Mouse (Mus musculus): ENCODE results near the gene Phgdh. TPM values are rescaled to one million over a fixed set of nuclear protein-coding genes. Genes with fewer than 3 reads are reported as not detected.

The Phgdh gene
- polyA plus RNA-seq, 1 experiment: 849 TPM

DNA sequence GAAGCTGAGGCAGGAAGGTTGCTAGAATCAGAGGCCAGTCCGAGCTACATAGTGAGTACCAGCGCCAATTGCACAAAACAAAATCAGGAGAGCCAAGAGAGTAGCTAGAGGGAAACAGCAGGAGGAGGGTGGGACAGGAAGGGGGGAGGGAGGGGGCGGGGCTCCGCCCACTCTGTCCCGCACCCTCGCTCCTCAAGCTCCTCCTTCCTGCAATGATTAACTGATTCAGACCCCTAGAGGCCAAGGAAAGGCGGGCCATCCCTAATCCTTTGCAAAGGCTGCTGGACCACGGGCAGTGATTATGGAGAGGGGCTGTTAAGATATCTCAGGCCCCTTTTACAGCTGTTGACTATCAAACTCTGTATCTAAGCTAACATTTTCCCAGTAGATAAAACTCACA, 8.9 kb upstream of the Phgdh start:
- Histone ChIP-seq H3K79me2 (ENCODE audit: control insufficient read depth, insufficient read depth) (no peaks in the 10 kb centered on the region), H3ac (ENCODE audit: control insufficient read depth, insufficient read length) (no peak overlapping the region), H3K4me3 (no peak overlapping the region), H3K4me2 (ENCODE audit: low read depth) (no peak overlapping the region), H3K36me3 (ENCODE audit: control insufficient read depth, insufficient read depth) (no peaks in the 10 kb centered on the region), H3K27me3 (ENCODE audit: control insufficient read depth, insufficient read depth, insufficient read length) (no peaks in the 10 kb centered on the region)
- no peak for TF ChIP-seq TCF3 (IDR thresholded peaks at IDR 0.05; ENCODE audit: insufficient read length, low read depth)
- TF ChIP-seq MYOD1 (IDR thresholded peaks at IDR 0.05; ENCODE audit: control insufficient read depth in 1 of 3, insufficient read length in 2 of 3, low read depth in 2 of 3): no peak
- no peak for TF ChIP-seq USF1 (IDR thresholded peaks at IDR 0.05; ENCODE audit: low read depth)
- TF ChIP-seq TCF12 (IDR thresholded peaks at IDR 0.05; ENCODE audit: insufficient read depth, poor library complexity, severe bottlenecking): no peak
- TF ChIP-seq SRF (IDR thresholded peaks at IDR 0.05; ENCODE audit: control insufficient read depth, insufficient read length, low read depth): no peak
- no peak for TF ChIP-seq REST (IDR thresholded peaks at IDR 0.05; ENCODE audit: insufficient read depth, insufficient read length)
- no peak for TF ChIP-seq POLR2A (IDR thresholded peaks at IDR 0.05; ENCODE audit: insufficient read length, low read depth)
- TF ChIP-seq MAX (IDR thresholded peaks at IDR 0.05; ENCODE audit: low read depth): no peak
- TF ChIP-seq MYOG (IDR thresholded peaks at IDR 0.05; ENCODE audit: control insufficient read depth in 1 of 3, insufficient read depth in 1 of 3, insufficient read length in 2 of 3, low read depth in 2 of 3): no peak
- TF ChIP-seq E2F4 (IDR thresholded peaks at IDR 0.05; ENCODE audit: insufficient read depth): no peak
- no peak for TF ChIP-seq POLR2AphosphoS2 (IDR thresholded peaks at IDR 0.05; ENCODE audit: insufficient read length, low read depth)
- no peak for TF ChIP-seq CEBPB (IDR thresholded peaks at IDR 0.05; ENCODE audit: insufficient read depth, poor library complexity, severe bottlenecking)

DNA sequence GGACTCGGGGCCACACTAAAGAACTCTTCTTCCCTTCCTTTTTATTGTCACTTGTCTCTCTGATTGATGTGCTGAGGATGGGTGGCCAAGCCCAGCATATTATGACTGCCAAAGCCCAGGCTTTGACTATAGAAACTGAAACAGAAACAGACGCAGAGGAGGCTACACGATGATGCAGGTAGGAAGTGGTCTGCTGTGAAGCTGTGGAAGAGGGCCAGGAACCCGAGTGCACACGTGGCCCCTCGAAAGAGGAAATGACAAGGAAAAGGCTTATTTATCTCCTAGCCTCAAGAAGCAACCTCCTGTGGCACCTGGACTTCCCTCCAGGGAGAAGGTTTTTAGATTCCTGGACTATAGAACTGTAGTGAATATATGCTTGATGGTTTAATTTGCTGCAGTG, 8.3 kb upstream of the Phgdh start:
- Histone ChIP-seq H3ac (ENCODE audit: control insufficient read depth, insufficient read length) (no peak overlapping the region), H3K79me2 (ENCODE audit: control insufficient read depth, insufficient read depth) (no peaks in the 10 kb centered on the region), H3K4me2 (ENCODE audit: low read depth) (no peak overlapping the region), H3K4me3 (no peak overlapping the region), H3K27me3 (ENCODE audit: control insufficient read depth, insufficient read depth, insufficient read length) (no peaks in the 10 kb centered on the region), H3K36me3 (ENCODE audit: control insufficient read depth, insufficient read depth) (no peaks in the 10 kb centered on the region)
- TF ChIP-seq MAX (IDR thresholded peaks at IDR 0.05; ENCODE audit: low read depth) (no peak), POLR2AphosphoS2 (IDR thresholded peaks at IDR 0.05; ENCODE audit: insufficient read length, low read depth) (no peak), TCF3 (IDR thresholded peaks at IDR 0.05; ENCODE audit: insufficient read length, low read depth) (no peak), SRF (IDR thresholded peaks at IDR 0.05; ENCODE audit: control insufficient read depth, insufficient read length, low read depth) (no peak), E2F4 (IDR thresholded peaks at IDR 0.05; ENCODE audit: insufficient read depth) (no peak)

- no peak overlapping the region for H3K4me2 ChIP-seq (ENCODE audit: low read depth)
- H3K36me3 ChIP-seq (ENCODE audit: control insufficient read depth, insufficient read depth): no peaks in the 10 kb centered on the region
- H3K79me2 ChIP-seq (ENCODE audit: control insufficient read depth, insufficient read depth): peaks cover 7% of the 10 kb centered on the region
- no peak overlapping the region for H3K4me3 ChIP-seq
- no peaks in the 10 kb centered on the region for H3K27me3 ChIP-seq (ENCODE audit: control insufficient read depth, insufficient read depth, insufficient read length)
- no peak overlapping the region for H3ac ChIP-seq (ENCODE audit: control insufficient read depth, insufficient read length)
- no peak for TF ChIP-seq MAX (IDR thresholded peaks at IDR 0.05; ENCODE audit: low read depth)
- no peak for TF ChIP-seq REST (IDR thresholded peaks at IDR 0.05; ENCODE audit: insufficient read depth, insufficient read length)
- no peak for TF ChIP-seq MYOG (IDR thresholded peaks at IDR 0.05; ENCODE audit: control insufficient read depth in 1 of 3, insufficient read depth in 1 of 3, insufficient read length in 2 of 3, low read depth in 2 of 3)
- TF ChIP-seq SRF (IDR thresholded peaks at IDR 0.05; ENCODE audit: control insufficient read depth, insufficient read length, low read depth): no peak
- TF ChIP-seq TCF12 (IDR thresholded peaks at IDR 0.05; ENCODE audit: insufficient read depth, poor library complexity, severe bottlenecking): no peak
- no peak for TF ChIP-seq POLR2AphosphoS2 (IDR thresholded peaks at IDR 0.05; ENCODE audit: insufficient read length, low read depth)
- no peak for TF ChIP-seq POLR2A (IDR thresholded peaks at IDR 0.05; ENCODE audit: insufficient read length, low read depth)
- TF ChIP-seq TCF3 (IDR thresholded peaks at IDR 0.05; ENCODE audit: insufficient read length, low read depth): no peak
- no peak for TF ChIP-seq CEBPB (IDR thresholded peaks at IDR 0.05; ENCODE audit: insufficient read depth, poor library complexity, severe bottlenecking)
- TF ChIP-seq MYOD1 (IDR thresholded peaks at IDR 0.05; ENCODE audit: control insufficient read depth in 1 of 3, insufficient read length in 2 of 3, low read depth in 2 of 3): no peak
- no peak for TF ChIP-seq USF1 (IDR thresholded peaks at IDR 0.05; ENCODE audit: low read depth)
- TF ChIP-seq E2F4 (IDR thresholded peaks at IDR 0.05; ENCODE audit: insufficient read depth): no peak
Observed at GRCm38 (mm10) chr3:98343235-98343634, 3.4 kb upstream of the Phgdh start.

GRCm38 (mm10) chr3:98340818-98341594, 1.2 kb upstream of the Phgdh start:
- H3K4me2 ChIP-seq (ENCODE audit: low read depth): no peak overlapping the region
- H3ac ChIP-seq (ENCODE audit: control insufficient read depth, insufficient read length): no peak overlapping the region
- peaks cover 29% of the 10 kb centered on the region for H3K79me2 ChIP-seq (ENCODE audit: control insufficient read depth, insufficient read depth)
- no peaks in the 10 kb centered on the region for H3K36me3 ChIP-seq (ENCODE audit: control insufficient read depth, insufficient read depth)
- H3K4me3 ChIP-seq: no peak overlapping the region
- TF ChIP-seq TCF3 (IDR thresholded peaks at IDR 0.05; ENCODE audit: insufficient read length, low read depth) (no peak), MAX (IDR thresholded peaks at IDR 0.05; ENCODE audit: low read depth) (no peak), CEBPB (IDR thresholded peaks at IDR 0.05; ENCODE audit: insufficient read depth, poor library complexity, severe bottlenecking) (no peak), TCF12 (IDR thresholded peaks at IDR 0.05; ENCODE audit: insufficient read depth, poor library complexity, severe bottlenecking) (no peak), USF1 (IDR thresholded peaks at IDR 0.05; ENCODE audit: low read depth) (no peak), MYOD1 (IDR thresholded peaks at IDR 0.05; ENCODE audit: control insufficient read depth in 1 of 3, insufficient read length in 2 of 3, low read depth in 2 of 3) (no peak), REST (IDR thresholded peaks at IDR 0.05; ENCODE audit: insufficient read depth, insufficient read length) (no peak), POLR2A (IDR thresholded peaks at IDR 0.05; ENCODE audit: insufficient read length, low read depth) (no peak), POLR2AphosphoS2 (IDR thresholded peaks at IDR 0.05; ENCODE audit: insufficient read length, low read depth) (no peak), SRF (IDR thresholded peaks at IDR 0.05; ENCODE audit: control insufficient read depth, insufficient read length, low read depth) (no peak), MYOG (IDR thresholded peaks at IDR 0.05; ENCODE audit: control insufficient read depth in 1 of 3, insufficient read depth in 1 of 3, insufficient read length in 2 of 3, low read depth in 2 of 3) (no peak), E2F4 (IDR thresholded peaks at IDR 0.05; ENCODE audit: insufficient read depth) (no peak)
- H3K27me3 ChIP-seq (ENCODE audit: control insufficient read depth, insufficient read depth, insufficient read length): no peaks in the 10 kb centered on the region
